Mouse (Mus musculus) left cerebral cortex, adult 6 months (tissue): ENCODE data around the gene Foxj2. TPM values are rescaled to one million over a fixed set of nuclear protein-coding genes. Genes with fewer than 3 reads are reported as not detected.

Experiments
- long read RNA-seq, 2 experiments: library from polyadenylated mRNA; unstranded; transcript quantifications; one replicate each; pipeline ENCODE4 v2.0.0; 2019 to 2020
- polyA plus RNA-seq: library from polyadenylated mRNA; unstranded; fragments of <200 nt; fragmentation: Nextera tagmentation; gene quantifications from 2 replicates; pipeline ENCODE4 v1.2.3, GENCODE M21; 2021

Gene Foxj2
- polyA plus RNA-seq = 3.8 and 5.0 TPM in 2 replicates
- long read RNA-seq, experiment 1, partial matches to known transcripts = 17 of 18 reads
- long read RNA-seq, experiment 1, other reads (novel, unspliced or antisense) = 1 of 18 reads
- long read RNA-seq, experiment 2, partial matches to known transcripts = 6 of 6 reads
- long read RNA-seq, experiment 2, other reads (novel, unspliced or antisense) = 0 of 6 reads

GRCm38 (mm10) chr6:122819306-122820070 is at the start of gene Foxj2:
Gene Foxj2 (plus strand): TSS chr6:122819914.

GRCm38 (mm10) chr6:122801301-122801800 is 18.4 kb upstream of the Foxj2 start, which contains the start of gene Slc2a3:
Gene Slc2a3 (minus strand): TSS chr6:122801640.

GRCm38 (mm10) chr6:122855955-122856354 is 36.2 kb downstream of the Foxj2 start, which contains the start of gene C3ar1:
Gene C3ar1 (minus strand): TSS chr6:122856161.

GRCm38 (mm10) chr6:122873871-122874719 is 54.4 kb downstream of the Foxj2 start, which contains the start of gene Necap1:
Gene Necap1 (plus strand): TSS chr6:122874474.

Other genes starting within 250 kb of the Foxj2 start
- gene Apobec1, start 217.5 kb upstream of the Foxj2 start, polyA plus RNA-seq = 1.6 and 2.9 TPM in 2 replicates
- not detected in 2 replicates for gene Gdf3, start 209.8 kb upstream of the Foxj2 start, polyA plus RNA-seq
- not detected in 2 replicates for gene Dppa3, start 193.5 kb upstream of the Foxj2 start, polyA plus RNA-seq
- gene Nanog, start 112.4 kb upstream of the Foxj2 start, polyA plus RNA-seq = not detected in 2 replicates
- 26.6 and 28.1 TPM in 2 replicates for gene Slc2a3, start 18.3 kb upstream of the Foxj2 start, polyA plus RNA-seq
- gene C3ar1, start 36.2 kb downstream of the Foxj2 start, polyA plus RNA-seq = 1.1 and 1.8 TPM in 2 replicates
- 120 and 147 TPM in 2 replicates for gene Necap1, start 54.6 kb downstream of the Foxj2 start, polyA plus RNA-seq
- gene Clec4a1, start 101.9 kb downstream of the Foxj2 start, polyA plus RNA-seq = 0.17 and 0.46 TPM in 2 replicates
- 2.2 and 2.6 TPM in 2 replicates for gene Clec4a3, start 132.6 kb downstream of the Foxj2 start, polyA plus RNA-seq
- gene Clec4a4, start 170.5 kb downstream of the Foxj2 start, polyA plus RNA-seq = not detected in 2 replicates
- gene Clec4b1, start 230.0 kb downstream of the Foxj2 start, polyA plus RNA-seq = not detected in 2 replicates